Mouse (Mus musculus): ENCODE results near the gene Ano9.

Gene Ano9

DNA sequence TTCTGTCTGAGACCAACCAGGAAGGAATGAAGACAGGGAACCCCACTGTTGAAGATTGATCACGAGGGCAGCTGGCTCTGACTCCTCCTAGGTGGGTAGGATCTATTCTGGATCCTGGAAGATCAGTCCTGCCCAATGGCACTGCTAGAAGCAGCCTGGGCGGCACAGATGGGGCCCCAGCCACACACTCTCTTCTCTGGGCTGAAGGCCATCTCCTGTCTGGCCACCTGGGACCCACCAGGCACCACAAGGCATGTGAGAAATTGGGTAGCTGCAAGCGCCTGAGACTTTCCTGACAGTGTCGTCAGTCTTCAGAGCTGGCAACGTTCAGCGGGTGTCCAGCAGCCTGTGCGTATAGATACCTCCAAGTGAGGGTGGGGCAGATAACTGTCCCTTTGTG lies 55.1 kb downstream of the Ano9 start:
- DNase-seq (ENCODE audit: low spot score) = no peak

DNA sequence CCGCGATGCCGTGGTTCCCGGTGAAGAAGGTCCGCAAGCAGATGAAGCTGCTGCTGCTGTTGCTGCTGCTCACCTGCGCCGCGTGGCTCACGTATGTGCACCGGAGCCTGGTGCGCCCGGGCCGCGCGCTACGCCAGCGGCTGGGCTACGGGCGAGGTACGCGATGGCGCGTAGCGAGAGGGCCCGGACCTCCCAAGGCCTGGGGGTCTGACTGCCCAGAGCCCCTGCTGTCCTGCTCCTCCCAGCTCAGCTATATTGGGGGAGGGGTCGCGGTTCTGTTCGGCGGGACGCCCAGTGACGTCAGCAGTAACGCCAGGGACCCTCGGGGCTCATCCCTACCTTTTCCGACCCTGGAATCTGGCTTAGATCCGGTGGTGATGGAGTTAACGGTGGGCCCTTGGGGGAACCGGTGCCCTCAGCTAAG lies 56.3 kb downstream of the Ano9 start:
- no peak for DNase-seq (ENCODE audit: low spot score)

DNA sequence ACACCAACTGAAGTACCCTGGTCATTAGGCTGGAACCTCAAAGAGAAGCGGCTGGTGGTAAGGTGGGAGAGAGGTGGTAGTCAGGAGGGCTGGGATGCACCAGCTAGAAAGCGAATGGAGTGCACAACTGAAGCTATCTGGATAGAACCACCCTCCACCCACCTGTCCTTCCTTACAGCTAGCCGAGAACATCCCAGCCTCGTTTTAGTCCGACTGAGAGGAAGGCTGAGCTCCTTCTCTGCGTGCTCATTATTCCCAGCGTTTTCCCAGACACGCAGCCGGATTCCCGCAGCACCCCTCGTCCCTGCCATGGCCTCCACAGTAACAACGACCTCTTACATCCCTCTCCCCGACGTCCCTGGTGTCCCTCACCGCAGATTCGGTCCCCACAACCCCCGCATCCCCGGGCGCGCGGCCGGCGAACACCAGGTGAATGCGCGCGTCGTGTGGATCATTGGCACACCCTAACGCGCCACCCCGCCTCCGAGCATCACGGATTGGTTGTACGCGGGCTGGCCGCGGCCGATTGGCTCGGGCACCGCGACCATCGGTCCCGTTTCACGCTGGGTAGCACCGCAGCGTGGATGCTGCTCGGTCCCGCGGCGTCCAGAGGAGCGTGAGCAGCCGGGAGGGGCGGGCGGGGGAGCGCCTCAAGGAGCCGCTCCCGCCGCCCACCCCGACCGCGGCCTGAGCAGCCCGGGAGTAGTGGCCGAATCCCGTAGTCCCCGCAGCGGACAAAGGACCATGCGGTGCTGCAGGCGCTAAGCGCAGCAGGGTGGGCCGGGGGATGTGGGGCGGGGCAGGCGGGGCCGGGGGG lies 57.0 kb downstream of the Ano9 start, which contains the start of gene B4galnt4:
B4galnt4 (plus strand) TSS at position 679 of the 817 bp plus-strand sequence.
- no peak for DNase-seq (ENCODE audit: low spot score)

DNA sequence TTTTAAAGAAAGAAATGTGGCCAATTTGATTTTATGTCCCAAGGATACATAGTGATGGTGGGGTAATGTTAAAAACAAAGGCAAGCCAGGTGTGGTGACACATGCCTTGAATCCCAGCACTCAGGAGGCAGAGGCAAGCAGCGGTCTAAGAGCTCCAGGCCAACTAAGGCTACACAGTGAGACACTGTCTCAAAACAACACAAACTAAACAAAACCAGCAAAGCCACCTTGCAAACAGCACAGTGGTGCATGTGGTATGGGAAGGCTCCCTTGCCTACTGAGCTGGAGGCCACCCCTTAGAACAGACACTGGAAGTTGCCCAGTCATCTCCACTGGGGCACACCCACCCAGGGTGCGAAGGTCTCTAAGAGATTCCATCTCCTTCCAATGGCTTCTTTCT lies 57.7 kb downstream of the Ano9 start:
- DNase-seq (ENCODE audit: low spot score) = no peak

DNA sequence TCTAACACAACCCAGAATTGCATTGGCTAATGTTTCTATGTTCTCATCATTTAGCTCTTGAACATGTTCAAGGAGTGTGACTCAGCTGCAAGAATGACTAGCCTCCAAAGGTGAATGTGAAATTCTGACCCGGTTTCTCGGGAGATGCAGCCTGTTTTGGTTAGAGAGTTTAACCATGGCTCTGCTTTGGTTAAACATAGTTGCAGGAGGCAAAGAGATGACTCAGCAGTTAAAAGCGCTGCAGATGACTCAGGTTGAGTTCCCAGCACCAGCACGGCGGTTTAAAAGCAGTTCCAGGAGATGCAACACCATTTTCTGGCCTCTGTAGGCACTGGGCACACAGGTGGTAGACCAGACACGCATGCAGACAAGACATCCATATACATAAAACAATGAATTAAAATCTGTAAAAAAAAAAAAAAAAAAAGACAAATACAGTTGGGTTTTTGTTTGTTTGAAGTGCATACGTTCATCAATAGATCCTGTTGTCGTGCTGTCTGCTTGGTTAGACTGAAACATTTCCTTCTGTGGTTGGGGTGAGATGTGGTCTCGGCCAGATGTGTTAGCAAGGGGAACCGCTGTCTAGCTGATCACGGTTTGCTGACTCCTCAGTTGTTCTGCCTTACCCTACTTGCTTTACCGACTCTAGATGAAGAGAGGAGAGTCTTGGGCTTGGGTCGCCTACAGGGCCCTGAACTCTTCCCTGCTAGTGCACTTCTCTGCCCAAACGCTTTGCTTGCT lies 58.8 kb downstream of the Ano9 start:
- DNase-seq (ENCODE audit: low spot score) = no peak

DNA sequence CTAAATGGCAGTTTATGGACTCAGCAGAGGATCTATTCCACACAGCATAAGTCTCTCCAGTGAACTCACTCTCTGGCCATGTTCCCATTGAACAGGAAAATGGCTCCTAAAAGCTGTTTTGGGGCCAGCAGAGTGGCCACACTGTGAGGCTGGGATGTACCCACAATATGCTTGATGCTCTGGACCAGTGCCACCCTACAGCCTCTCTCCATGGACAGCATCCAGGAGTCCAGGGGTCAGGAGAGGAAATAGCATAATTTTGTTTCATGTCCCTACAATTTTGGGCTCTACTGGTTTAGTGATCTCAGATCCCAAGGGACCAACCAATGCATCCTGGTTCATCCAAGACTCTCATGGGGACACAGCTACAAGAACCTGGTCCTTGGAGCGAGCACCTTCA lies 60.1 kb downstream of the Ano9 start:
- peak; percentile 15 for DNase-seq (ENCODE audit: low spot score)

DNA sequence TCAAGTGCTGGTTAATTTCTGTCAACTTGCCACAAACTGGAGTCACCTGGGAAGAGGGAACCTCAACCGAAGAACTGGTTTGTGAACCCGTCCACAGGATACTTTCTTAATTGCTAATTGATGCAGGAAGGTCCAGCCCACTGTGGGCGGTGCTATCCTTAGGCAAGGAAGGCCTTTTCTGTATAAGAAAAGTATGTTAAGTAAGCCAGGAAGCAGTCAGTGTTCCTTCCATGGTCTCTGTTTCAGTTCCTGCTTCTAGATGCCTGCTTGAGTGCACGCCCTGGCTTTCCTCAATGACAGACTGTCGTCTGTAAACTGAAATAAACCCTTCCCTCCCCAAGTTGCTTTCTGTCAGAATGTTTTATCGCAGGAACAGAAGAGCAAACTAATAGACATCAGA lies 60.6 kb downstream of the Ano9 start:
- DNase-seq (ENCODE audit: low spot score) = no peak

DNA sequence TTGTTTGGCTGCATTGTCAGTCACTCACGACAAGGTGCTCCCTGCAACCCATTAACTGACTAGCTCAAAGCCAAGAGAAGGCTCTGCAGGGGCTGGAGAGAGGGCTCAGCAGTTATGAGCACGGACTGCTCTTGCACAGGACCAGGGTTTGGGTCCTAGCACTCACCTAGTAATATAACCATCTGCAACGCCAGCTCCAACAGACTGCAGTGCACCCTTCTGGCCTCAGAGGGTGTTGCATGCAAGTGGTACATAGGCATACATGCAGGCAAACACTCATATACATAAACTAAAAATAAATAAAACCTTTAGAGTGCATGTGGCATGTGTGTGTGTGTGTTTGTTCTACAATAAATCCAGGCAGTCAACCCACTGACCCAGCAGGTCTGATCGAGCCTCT lies 61.8 kb downstream of the Ano9 start:
- DNase-seq (ENCODE audit: low spot score) = no peak

DNA sequence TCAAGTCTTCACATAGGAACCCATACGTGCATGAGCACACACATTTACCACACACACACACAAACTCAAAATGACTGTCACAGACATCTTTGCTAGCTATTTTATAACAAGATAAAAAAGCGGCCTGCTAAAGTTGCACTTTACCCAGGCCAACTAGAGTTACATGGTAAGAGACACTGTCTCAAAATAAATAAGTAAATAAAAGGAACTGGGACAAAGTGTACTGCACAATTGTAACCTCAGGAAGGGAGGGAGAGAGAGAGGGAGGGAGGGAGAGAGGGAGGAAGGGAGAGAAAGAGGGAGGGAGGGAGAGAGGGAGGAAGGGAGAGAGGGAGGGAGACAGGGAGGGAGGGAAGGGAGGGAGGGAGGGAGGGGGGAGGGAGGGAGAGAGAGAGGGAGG lies 65.2 kb downstream of the Ano9 start:
- peak; percentile 58 for DNase-seq (ENCODE audit: low spot score)

DNA sequence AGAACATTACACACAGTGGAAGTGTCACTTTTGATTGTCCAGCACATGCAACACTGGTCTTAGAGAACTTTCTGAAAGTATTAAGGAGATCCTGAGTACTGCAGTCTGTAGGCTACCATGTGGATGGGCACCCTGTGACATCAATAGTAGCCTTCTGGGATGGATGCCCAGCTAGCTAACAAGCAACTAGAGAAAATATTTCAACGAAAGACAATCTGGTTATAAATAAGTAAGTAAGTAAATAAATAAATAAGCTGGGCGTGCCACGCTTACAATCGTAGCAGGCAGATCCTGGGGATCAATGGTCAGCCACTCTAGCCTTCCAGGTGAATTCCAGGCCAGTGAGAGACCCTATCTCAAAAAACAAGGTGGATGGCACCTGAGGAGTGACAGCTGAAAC lies 65.6 kb downstream of the Ano9 start:
- peak; percentile 41 for DNase-seq (ENCODE audit: low spot score)

Data from adipocyte (in vitro differentiated cells).